Mouse (Mus musculus) regulatory T cell (primary cell): ENCODE measurements at regions not wholly inside any gene's neighbourhood (a gene's known extent, or its start where the extent isn't known, plus 50 kb on each side); places are given as distances from the start of the nearest gene placed in this dataset.

Experiments
- in situ Hi-C: fragments of 300-600 bp; cut with MboI, MseI; formaldehyde crosslinking; loops from one replicate; pipeline ENCODE4 v1.15.1; 2025; ENCODE audit warnings: high pct_unique_total_duplicates

DNA sequence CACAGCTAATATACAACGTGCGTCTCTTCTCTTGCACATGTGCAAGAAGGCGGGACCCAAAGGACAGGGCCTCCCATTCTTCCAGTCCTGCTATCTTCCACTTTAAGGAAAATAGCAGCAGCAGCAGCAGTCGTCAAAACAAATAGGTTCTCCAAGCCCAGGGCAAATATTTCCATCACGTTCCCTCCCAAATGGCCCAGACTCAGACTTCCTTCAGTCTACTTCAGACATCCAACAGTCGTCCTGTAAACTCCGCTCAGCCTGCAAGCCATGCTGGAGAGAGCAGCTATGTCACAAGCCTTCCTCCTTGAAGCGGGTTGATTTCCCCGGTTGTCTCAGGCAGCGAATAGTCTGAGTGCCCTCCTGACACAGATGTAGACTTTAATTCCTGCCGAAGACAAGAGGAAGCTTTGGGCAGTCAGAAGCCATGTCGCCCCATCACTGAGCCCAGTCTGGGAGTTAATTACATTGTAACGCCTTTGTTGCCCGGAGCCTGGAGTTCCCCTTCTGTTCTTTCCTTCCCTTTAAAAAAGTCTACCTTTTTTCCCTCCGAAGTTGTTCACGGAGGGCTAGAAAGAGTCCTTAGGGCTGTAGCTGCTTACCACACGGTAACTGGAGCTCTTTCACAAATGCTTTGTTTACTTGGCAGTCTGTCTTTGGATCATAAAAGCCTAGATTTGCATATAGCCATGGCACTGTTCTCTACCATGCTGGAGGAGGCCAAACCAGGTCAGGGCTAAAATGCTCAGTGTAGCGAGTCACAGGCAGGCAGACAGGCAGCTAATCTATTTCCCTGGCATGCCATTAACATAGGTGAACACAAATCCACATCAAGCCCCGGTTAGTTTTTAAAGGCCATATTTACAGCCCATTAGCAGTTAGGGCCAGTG, 236.7 kb downstream of the Gm10260 start:
- in situ Hi-C loops: no loop called here

GRCm38 (mm10) chr13:97520988-97521547, 239.4 kb downstream of the Gm10260 start:
- in situ Hi-C loops: no loop called here

DNA sequence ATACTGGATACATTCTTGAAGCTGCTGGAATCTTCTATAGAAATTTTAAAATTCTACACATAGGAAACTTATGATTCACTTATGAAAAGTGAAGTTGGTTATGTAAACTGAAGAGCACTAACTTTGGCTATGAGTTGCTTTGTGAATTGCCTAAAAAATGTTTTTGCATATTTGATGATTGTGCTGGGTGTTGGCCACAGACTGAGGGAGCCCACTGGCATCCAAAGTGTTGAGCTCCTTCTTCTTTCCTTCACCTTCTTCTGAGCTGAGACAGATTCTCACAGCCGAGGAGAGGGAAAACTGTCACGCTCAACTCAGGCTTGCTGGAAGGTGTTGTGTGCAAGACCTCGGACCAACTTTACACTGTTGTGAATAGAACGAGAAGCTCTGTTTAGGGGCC, 243.7 kb downstream of the Gm10260 start:
- in situ Hi-C loops: no loop called here

DNA sequence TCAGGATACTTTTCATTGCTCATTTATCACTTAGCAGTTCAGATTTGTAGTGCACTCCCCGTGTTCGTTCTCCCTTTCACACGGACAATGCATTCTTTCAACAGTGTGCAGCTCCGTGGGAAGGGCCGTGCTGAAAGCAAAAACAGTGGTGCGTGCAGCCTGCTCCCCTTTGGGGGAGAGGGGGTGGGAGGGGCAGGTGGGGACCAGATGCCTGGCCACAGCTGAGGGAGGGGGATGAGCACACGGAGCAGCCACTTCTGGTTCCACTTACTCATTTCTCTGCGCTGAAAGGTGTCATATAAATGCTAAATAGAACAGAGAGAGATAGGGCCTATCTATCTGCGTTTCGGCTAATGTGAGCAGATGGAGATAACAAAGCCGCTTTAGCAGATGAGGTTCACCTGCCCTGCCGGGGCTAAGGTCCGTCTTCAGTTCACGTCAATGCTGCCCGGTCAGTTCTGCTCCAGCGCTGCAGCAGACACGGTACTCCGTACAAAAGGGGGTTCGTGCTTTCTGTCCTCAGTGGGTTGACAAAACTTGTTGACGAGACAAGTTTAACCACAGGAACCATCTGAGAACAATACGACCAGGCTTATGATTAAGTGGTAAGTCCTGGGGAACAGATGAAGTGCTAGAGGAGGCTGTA, 245.9 kb downstream of the Gm10260 start:
- in situ Hi-C loops: no loop called here

- in situ Hi-C loops: no loop called here
Measured at GRCm38 (mm10) chr13:97512521-97512920, 247.9 kb downstream of the Gm10260 start.

DNA sequence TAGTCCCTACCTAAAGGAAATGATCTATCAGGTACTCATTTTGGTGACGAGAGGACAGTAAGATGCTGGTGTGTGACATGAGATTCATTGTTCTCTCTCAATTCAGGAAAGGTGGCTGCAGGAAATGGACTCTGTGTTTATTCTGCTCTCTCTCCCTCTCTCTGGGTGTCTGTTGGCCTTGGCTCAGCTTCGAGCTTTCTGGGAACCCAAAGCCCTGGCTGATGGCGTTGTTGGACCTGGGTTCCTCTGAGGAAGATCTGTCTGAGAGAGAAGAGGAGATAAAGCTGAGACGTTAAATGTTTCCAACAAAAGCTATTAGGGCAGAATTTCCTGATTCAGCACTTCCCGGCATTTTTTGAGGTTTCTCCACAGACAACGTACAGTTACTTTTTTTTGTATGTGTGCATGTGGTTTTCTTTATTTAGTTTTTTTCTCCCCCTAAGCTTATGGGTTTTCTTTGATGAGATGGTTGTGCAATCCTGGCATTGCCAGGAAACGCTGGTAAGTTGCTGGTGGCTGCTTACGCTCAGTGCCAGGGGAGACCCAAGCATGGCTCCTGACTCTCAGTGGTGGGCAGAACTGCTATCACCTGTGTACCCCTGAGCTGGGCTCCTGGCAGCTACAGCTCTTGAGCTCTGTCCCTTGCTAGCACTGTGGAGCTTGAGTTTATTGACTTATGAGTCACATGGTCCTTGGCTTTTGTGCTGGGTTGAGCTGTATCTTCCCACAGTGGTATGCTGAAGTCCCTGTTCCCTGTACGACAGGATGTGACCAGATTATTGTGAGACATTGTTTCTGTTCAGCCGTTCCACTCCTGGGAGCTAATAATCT, 249.8 kb downstream of the Gm10260 start:
- in situ Hi-C loops: no loop called here

DNA sequence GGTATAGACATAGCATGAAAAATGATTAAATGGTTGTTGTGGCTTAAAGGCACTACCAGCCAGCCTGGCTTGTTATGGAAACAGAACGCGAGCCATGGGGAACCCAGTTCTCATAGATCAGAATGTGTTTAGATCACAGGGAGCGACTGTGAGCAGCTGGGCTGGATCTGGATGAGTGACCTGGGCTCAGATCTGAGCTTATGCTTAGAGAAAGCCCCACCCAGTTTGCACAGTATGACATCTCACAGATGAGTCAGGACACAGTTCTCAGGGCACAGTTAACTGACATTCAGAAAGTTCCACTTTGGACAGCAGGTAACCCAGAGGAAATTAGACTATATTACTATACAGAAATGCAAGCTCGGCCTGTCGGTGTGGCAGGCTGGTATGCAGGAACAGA, 255.5 kb downstream of the Gm10260 start:
- in situ Hi-C loops: no loop called here

- in situ Hi-C loops: no loop called here
Measured at GRCm38 (mm10) chr13:97503955-97504739, 256.3 kb downstream of the Gm10260 start.

DNA sequence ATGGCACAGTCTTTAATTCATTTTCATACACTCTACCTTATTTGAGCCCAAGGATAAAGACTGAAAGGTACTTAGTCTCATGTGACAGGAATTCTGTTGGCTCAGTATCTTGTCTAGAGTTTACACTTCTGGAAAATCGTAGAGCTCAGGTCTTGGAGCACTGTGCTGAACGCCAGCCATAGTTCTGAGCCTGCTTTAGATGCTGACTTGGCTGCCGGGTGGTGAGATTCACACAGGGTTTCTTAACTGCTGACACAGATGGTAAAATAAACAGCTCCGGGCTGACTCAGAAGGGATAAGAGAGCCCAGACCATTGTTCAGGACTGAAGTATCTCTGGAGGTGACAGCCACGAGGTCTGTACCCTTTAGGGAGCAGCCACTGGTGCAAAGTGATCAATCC, 257.0 kb downstream of the Gm10260 start:
- in situ Hi-C loops: no loop called here

GRCm38 (mm10) chr13:97500155-97500554, 259.2 kb downstream of the Enc1 start:
- in situ Hi-C loops: no loop called here

DNA sequence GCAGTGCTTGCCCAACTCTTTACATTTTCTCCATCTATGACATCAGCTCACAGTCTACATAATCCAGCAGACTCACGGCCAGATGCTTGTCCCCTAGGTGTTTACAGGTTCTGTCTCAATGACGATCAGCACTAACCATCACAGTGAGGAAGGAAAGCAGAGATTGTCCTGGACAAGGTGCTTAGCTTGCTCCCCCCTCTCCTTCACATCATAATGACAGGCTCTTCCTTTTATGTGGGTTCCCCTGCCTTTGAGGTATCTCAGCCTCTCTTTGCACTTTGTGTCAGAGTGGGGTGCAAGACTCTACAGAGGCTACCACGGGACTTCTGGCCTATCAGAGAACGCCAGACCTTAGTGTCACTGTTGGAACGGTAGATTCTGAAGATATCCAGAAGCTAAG, 258.1 kb downstream of the Enc1 start:
- in situ Hi-C loops: no loop called here

- in situ Hi-C loops: no loop called here
Measured at GRCm38 (mm10) chr13:97497928-97498327, 257.0 kb downstream of the Enc1 start.

DNA sequence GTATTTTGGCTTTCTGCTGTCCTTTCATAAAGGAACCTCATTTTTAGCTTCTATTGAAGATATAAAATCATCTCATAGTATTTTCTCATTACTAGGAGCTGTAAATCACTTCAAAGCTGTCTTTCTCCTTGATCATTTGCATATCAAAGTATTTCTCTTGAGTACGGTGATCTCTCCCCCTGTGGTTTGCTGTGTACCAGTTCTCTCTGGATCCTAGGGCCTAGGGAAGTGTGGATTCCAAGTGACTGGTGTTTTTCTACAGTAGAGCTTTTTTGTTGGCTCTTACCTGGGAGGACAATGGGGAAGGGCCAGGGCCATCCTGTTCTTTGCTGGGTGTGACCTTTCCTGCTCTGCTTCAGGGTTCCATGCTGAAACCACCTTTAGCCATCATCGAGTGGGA, 253.9 kb downstream of the Enc1 start:
- in situ Hi-C loops: no loop called here

DNA sequence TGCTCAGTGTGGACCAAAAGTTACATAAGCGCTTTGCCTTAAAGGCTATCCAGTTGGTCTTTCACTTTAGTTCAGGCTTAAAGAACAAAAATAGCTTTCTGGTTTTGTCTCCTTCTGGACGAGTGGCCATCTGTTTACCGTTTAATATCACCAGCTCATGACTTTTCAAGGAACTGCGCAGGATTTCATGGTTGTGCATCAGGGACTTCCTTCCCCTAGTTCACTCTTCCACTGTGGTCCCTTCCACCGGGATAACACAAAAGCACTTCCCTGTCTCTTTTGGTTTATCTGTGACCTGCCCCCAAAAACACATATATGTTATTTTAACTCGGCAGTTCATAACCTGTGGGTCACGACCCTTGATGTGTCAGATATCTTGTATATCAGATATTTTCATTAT, 252.9 kb downstream of the Enc1 start:
- in situ Hi-C loops: no loop called here

- in situ Hi-C loops: no loop called here
Measured at GRCm38 (mm10) chr13:97492958-97493735, 252.2 kb downstream of the Enc1 start.

GRCm38 (mm10) chr13:97491865-97492847, 251.3 kb downstream of the Enc1 start:
- in situ Hi-C loops: no loop called here

DNA sequence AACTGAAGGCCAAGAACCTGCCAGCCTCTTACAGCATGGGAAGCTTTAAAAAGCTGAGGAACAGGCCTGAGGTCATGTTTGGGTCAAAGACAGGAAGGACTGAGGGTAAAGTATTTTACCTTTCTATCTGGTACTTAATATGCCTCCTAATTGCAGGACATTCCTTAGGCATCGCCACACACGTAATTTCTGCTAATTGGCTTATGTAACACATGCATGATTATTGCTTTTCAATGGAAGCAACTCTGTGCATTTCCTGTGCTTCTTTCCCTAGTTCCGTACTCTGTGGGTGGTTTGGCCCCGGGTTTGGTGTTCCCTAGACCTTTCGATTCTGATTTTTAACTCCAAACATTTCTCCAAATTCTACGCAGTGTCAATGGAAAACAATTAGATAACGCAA, 249.2 kb downstream of the Enc1 start:
- in situ Hi-C loops: no loop called here

DNA sequence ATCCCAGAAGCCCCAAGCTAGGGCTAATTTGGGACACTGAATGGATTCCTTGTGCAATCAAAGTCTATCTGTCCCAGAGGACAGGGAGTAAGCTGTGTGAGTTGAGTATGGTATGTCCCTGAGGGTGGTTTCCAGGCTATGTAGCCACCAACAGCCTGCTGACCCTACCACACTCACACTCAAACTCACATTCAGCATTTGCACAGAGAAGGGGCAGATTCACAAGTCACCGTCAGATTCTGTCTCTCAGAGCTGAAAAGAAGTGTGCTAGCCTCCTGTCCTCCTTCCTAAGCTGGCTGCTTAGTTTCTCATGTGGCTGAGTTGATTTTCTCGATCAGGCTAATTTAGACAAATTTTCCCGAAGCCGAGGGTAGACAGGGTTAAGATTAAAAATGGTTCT, 248.8 kb downstream of the Enc1 start:
- in situ Hi-C loops: no loop called here

- in situ Hi-C loops: no loop called here
Measured at GRCm38 (mm10) chr13:97489029-97489428, 248.1 kb downstream of the Enc1 start.
